Mouse (Mus musculus) kidney, adult 9 months (tissue): Measurements from ENCODE around the gene Adamtsl3.
"Not testable (repeated sequence)": the region's sequence is repeated elsewhere in the genome, so short reads cannot be mapped to it uniquely, and the experiment has no call there.

Experiments
- DNase-seq: peaks from one replicate; pipeline ENCODE4 v3.0.0; 2022

The Adamtsl3 gene

DNA sequence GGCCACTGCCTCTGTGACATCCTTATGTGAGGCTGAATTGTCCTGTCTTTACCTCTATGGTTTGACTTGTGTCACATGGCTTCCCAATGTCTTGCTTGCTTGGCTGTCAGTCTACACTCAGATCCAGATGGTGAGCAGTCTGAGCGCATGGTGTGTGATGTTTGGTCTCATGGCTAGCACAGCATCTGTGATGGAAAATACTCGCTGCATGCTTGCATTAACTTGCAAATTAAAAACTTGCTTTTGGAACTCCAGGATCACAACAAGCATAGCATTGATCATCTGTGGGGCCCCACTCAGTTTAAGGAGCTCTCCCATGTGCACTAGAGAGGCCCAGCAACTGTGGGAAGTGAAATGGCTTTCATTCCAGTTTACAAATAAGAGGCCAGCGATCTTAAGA is 29.1 kb downstream of the Adamtsl3 start:
- DNase-seq = no peak

DNA sequence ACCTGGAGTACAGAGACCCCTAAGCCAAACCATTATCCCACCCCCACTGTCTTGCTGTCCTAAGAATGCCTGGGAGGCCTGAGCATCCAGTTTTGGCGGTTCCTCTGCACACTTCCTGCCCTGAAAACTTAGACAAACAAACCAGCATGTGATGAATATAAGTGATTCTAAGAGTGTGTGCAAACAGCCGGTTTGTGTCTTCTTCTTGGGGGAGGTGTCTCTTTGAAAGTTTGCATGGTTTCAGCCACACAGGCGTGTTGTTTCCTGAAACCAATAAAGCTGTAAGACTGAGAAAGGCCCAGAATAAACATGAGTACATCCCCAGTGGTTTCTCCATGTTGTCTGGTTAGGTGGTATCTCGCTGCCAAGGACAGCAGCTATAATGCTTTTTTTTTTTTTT is 30.6 kb downstream of the Adamtsl3 start:
- no peak for DNase-seq

DNA sequence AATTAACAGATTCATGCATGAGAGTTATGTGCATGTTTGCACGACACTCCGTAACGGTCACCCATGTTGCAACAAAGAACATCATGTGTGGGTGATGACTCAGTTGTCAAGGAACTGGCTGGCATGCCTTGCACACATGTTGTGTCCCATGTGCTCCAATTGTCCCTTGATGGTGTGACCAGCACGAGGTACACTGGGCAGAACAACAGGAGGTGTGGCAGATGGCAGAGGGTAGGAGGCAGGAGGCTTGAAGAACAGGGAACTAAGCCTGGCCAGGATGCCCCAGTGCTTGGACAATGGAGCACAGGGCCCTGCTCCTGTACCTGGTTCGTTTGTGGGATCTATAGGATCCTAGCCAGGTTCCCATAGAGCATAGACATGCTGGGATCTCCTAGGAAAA is 31.0 kb downstream of the Adamtsl3 start:
- no peak for DNase-seq

DNA sequence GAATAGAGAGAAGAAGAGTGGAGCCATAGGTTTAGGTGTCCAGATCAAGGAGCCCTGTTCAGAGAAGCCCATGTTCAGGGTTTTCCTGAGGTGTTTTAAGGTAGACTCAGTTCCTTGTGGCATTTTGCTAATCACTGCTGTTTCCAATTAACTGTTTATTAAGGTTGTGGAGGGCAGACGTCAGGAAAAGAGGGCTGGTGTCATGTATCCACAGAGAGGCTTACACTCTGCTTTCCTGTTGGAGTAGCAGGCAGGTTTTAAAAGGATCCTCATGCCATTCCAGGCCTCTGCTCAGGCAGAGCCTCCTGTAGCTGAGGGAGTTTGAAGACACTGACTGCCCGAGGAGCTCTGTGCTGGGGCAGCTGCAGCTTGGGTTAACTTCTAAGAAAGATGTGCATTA is 32.6 kb downstream of the Adamtsl3 start:
- DNase-seq = no peak

DNA sequence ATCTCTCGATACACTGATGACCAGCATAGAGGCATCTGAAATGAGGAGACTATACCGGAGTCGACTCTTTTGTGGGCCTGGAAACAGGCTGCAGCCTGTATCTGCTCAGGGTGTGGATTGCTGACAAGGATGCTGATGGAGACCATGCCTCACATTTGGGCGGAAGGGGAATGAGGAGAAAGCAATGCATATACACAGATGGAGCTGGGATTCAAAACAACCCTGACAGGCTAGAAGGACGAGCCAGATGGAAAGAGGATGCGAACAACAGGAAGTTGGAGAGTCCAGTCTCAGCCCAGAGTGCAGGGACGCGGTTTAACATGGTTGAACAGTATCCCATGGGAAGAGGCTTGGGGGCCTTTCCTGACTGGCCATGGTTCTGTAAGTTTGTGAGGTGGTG is 34.6 kb downstream of the Adamtsl3 start:
- DNase-seq = no peak

- peak; percentile 9 for DNase-seq
Measured at GRCm38 (mm10) chr7:82371411-82371810, 35.9 kb downstream of the Adamtsl3 start.

DNA sequence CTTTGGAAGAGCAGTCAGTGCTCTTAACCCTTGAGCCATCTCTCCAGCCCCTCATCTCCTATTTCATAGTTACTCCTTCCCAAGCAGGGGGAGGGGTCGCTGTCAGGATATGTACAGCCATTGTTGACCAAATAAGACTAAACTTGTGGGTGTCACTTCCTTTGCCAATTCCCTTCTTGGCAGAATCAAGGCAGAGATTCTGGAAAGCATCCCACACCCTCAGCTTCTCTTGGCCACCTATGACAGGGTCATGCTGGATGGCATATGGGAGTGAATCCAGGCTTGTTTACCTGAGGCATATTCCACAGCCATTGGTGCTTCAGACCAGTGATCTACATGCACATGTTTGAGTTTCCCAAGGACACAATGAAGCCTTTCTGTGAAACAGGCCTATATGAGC is 42.8 kb downstream of the Adamtsl3 start:
- DNase-seq = no peak

- no peak for DNase-seq
Measured at GRCm38 (mm10) chr7:82379765-82380164, 44.3 kb downstream of the Adamtsl3 start.

DNA sequence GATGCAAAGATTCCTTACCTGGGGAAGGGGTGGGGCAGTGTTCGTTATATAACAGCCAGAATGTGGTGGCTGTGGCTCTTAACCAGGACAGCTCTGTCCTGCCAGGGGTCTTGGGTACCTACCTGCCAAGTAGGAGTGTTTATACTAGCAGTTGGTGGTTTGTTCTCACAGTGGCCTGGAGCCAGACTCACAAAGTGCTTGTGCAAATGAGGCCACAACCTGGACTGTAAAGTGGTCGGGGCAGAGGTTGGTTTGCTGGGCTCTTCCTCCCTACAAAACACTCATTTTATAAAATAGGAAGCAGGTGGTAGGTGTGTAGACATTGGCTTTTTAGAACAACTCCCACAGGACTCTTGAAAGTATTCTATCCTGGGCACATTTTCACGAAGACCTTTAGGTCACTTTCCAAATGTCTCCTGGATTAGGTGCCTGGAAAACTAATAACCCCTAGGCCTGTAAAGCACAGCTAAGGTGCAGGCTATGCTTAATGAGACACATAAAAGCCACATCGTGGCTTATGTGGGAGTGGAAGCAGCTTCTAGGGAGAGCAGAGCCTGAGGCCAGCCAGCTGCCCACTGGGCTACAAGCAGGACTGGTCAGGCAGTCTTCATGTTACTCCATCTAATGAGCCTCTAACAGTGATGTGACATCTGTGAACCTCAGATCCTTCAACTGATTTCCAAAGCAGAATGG is 47.5 kb downstream of the Adamtsl3 start:
- DNase-seq = peak; percentile 8

DNA sequence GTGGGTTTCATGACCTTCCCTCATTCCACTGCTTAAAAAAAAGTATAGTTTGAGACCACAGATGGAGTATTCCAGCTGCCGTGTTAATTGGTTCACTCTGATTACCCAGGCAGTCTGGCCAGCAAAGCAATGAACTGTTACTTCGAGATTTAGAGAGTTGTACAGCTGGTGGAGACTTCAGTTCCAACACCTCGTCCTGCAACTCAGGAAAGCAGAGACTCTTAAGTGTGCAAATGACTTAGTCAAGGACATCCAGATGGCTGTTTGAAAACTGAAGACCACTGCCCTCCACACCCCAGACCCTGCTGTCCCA is 48.0 kb downstream of the Adamtsl3 start:
- peak; percentile 5 for DNase-seq

DNA sequence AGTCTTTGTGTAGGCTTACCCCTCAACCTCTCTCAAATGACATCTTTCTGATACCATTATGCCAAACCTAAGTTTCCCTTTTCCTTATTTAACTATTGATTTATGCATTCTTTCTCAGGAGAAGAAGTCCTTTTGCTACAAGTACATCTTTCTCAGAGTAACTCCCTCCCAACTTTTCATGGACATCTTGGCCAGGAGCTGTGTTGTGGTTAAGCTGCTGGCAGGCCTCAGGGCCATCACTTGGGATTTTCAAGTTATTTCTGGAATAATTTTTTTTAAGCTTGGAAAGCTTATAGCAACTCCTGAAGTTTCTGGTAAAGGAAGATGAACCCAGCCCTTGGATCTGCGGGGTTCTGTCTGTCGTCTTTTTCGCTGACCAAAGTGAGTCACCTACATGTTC is 51.6 kb downstream of the Adamtsl3 start:
- DNase-seq = no peak

DNA sequence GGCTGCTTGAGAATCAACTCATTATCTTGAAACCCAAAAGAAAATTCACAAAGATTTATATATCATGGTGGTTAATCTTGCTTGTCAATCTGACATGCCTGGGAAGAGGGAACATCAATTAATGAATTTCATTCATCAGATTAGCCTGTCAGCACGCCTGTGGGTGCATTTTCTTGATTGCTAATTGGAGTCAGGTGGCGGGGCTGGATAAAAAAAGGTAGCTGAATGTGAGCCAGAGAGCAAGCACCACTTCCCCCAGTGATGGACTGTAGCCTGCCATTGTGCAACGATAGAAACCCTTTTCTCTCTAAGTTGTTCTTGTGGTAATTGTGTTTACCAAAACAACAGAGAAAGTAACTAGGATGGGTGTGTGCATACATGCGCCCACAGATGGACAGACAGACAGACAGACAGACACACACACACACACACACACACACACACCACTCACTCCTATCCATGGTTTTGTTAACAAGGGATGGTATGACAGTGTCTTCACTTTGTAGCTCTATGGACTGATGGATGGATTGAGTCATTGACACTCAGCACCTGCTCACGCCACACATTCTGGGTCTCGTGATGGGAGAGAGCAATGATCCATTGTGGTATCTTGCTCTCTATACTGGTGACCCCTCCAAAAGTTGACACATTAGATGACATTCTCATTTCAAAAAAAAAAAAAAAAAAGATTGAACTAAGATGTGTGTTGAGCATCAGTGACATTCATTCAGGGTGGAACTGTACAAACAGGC is 59.1 kb downstream of the Adamtsl3 start:
- DNase-seq = no peak

DNA sequence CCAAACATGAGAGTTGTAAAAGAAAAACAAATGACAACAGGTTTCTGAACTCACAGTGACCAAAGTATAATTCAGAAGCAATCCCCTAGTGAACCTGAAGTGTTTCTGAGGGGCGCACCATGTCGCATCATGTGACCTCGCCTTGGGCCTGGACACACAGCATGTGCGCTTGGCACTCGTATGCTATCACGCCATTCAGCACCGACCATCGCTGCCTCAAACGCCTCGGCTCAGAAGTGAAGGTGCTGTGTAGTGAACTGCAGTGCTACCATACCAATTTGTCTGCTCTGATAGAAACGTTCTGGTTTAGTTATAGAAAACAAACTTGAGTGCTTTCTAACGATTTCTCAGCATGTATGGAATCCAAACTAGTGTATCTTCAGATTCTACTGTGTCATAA is 59.7 kb downstream of the Adamtsl3 start:
- no peak for DNase-seq

- no peak for DNase-seq
Measured at GRCm38 (mm10) chr7:82395751-82396512, 60.4 kb downstream of the Adamtsl3 start.

DNA sequence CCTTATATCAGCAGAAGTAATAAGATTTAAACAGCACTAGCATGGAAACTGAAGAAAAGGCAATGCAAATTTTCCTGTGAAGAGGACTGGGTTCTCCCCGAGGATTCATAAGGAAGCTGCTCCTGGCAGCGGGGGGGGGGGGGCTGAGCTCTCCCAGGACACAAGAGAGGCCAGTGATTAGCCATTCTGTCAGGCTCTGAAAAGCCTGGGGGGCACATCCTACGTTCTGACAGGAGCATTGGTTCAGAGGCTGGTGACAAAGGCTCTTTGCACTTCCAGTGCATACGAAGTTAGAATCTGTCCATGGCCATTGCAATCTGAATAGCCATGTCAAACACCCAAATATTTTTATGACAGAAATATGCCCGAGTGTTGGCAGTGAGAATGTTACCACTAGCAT is 61.4 kb downstream of the Adamtsl3 start:
- no peak for DNase-seq

- DNase-seq = no peak
Measured at GRCm38 (mm10) chr7:82397632-82398031, 62.1 kb downstream of the Adamtsl3 start.

- DNase-seq = no peak
Measured at GRCm38 (mm10) chr7:82405466-82406045, 70.1 kb downstream of the Adamtsl3 start.

- DNase-seq = no peak
Measured at GRCm38 (mm10) chr7:82410966-82411365, 75.5 kb downstream of the Adamtsl3 start.

GRCm38 (mm10) chr7:82416653-82417052 is 81.2 kb downstream of the Adamtsl3 start:
- no peak for DNase-seq

- no peak for DNase-seq
Measured at GRCm38 (mm10) chr7:82417053-82417452, 81.6 kb downstream of the Adamtsl3 start.

DNA sequence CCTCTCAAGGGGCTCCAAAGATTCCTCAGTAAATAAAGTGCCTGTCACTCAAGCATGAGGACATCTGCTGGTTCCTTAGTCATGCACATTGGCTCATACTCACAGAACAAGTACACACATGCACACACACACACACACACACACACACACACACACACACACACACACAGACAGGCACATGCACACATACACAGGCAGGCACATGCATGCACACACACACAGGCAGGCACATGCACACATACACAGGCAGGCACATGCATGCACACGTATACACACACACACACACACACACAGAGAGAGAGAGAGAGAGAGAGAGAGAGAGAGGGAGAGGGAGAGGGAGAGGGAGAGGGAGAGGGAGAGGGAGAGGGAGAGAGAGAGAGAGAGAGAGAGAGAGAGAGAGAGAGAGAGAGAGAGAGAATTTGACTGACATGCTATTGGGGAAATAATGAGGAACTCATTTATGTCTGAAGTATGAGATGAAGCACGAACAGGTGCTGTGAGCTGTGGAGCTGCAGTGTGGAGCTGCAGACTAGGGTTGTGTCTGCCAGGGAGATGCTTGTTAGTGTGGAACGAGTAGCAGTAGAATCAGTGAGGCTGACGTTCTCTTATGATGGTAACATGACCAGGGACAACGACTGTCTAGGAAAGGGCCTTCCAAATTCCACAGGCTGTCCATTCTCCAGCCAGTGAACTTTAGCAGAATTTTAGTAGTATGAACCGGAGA is 85.0 kb downstream of the Adamtsl3 start:
- not testable (repeated sequence) for DNase-seq

- peak; percentile 1 for DNase-seq
Measured at GRCm38 (mm10) chr7:82422561-82422960, 87.1 kb downstream of the Adamtsl3 start.

DNA sequence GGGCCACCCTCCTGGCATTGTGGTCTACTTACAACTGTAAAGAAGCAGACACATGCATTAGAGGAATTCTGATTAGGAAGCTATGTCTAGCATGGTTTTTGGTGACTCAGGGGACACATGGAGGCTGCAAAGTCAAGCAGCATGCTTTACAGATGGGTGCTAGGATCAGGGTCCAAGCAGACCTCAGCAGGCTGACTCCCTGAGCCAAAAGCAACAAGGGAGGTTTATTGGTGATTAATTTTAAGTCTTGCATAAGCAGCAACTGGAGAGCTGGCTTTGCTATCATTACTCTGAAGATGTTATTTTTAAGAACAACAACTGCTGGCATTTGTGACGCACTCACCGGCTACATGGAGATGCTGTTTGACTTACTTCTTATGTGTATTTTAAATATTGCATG is 88.1 kb downstream of the Adamtsl3 start:
- DNase-seq = peak; percentile 6
